Mouse (Mus musculus): Measurements from ENCODE around the gene Zfp335. TPM values are rescaled to one million over a fixed set of nuclear protein-coding genes. Genes with fewer than 3 reads are reported as not detected.
A peak's percentile ranks its signal among the peaks of the same experiment; 100 is the strongest.
"Not testable (repeated sequence)": the region's sequence is repeated elsewhere in the genome, so short reads cannot be mapped to it uniquely, and the experiment has no call there.

Gene Zfp335
- polyA plus RNA-seq, 1 experiment = 11.0 TPM

DNA sequence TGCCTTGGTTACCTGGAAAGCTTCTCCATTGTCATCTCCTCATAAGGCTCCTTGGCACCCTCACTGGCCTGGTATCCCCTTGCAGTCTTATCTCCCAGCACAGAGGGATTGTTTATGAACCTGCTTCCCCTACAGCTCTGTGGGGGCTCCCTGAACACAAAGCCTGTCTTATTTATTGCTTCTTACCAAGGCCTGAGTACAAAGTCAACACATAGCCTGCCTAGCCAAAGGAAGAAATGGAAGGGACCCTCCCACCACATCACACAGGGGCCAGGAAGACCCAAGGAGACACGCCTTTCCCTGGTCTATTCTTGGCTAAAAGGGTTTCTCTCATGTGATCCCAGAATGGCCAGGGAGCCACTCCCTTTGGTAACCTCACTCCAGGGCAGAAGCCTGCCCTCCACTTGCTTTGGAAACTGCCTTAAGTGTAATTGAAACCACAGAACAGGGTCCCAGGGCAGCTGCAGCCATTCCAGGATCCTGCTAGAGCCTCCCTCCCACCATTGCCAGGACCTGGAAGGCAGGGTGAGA lies 37.3 kb downstream of the Zfp335 start:
- H3K4me1 ChIP-seq (ENCODE audit: control insufficient read depth, insufficient read depth, low read length) = no peaks in the 10 kb centered on the region; the same call in 1 of the 2 replicates
- H3K4me3 ChIP-seq (ENCODE audit: insufficient read depth, low read length) = no peak overlapping the region
- peak overlapping the region; percentile 23; the same call in 1 of the 2 replicates for H3K27ac ChIP-seq (ENCODE audit: insufficient read depth, low read length)
- no peak for TF ChIP-seq CTCF (IDR thresholded peaks at IDR 0.05; ENCODE audit: borderline replicate concordance, insufficient read depth, low read length)
- 0 out of 2 replicates have a peak, but pooled peaks have one; percentile 50 for TF ChIP-seq POLR2A (IDR thresholded peaks at IDR 0.05; ENCODE audit: low read depth, low read length)

DNA sequence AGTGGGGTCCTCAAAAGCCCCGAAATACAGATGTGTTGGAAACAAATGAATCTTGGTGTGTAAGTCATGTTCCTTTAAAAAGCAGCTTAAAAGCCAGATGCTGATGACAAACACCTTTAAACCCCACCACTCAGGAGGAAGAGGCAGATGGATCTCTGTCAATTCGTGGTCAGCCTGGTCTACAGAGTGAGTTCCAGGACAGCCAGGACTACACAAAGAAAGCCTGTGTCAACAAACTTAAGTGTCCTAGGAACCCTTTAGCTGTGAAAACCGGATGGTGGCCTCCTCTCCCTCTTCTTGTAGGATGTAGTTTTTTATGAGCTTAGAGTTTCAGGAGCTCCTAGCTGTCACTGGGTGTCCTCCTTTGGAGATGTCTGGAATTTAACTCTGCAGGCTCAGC lies 37.9 kb downstream of the Zfp335 start:
- no peak for TF ChIP-seq POLR2A (IDR thresholded peaks at IDR 0.05; ENCODE audit: low read depth, low read length)
- Histone ChIP-seq H3K4me1 (ENCODE audit: control insufficient read depth, insufficient read depth, low read length) (no peaks in the 10 kb centered on the region; the same call in 1 of the 2 replicates), H3K27ac (ENCODE audit: insufficient read depth, low read length) (no peak overlapping the region), H3K4me3 (ENCODE audit: insufficient read depth, low read length) (no peak overlapping the region)

DNA sequence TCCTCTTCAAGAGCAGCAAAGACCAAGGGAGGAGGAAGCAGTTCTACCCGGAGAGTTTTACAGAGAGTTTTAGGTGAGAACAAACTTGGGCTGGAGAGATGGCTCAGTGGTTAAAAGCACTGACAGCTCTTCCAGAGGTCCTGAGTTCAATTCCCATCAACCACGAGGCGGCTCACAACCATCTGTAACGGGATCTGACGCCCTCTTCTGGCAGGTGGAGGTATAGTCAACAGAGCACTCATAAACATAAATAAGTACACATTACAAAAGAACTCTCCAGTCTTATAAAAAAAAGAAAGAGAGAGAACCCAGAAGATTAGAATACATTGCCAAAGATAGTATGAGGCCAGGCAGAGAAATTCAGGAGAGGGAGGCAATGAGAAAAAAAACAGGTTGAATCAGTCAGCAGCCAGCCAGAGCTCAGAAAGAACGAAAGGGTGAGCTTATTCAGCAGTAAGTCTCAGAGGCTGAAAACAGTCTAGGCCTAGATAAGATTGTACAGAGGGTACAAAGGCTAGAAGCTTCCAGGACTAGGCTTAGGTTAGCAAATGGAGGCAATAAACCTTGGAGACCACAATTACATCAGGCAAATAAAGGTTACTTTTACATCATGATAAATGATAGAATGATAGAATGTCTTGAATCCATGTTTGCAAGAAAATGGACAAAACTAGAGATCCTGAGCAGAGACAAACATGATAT lies 39.8 kb downstream of the Zfp335 start:
- Histone ChIP-seq H3K4me1 (ENCODE audit: control insufficient read depth, insufficient read depth, low read length) (no peaks in the 10 kb centered on the region; the same call in 1 of the 2 replicates), H3K27ac (ENCODE audit: insufficient read depth, low read length) (no peak overlapping the region), H3K4me3 (ENCODE audit: insufficient read depth, low read length) (no peak overlapping the region)
- no peak for TF ChIP-seq CTCF (IDR thresholded peaks at IDR 0.05; ENCODE audit: borderline replicate concordance, insufficient read depth, low read length)
- TF ChIP-seq POLR2A (IDR thresholded peaks at IDR 0.05; ENCODE audit: low read depth, low read length) = no peak

DNA sequence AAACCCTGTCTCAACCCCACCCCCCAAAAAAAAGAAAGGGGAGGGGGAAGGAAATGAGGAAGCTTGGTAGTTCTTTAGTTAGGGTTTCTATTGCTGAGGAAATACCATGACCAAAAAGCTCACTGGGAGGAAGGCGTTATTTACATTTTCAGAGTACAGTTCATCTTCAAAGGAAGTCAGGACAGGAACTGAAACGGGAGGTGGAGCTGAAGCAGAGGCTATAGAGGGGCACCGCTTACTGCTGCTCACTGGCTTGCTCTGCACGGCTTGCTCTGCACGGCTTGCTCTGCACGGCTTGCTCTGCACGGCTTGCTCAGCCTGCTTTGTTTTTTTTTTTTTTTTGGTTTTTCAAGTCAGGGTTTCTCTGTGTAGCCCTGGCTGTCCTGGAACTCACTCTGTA lies 43.1 kb downstream of the Zfp335 start:
- no peak for TF ChIP-seq CTCF (IDR thresholded peaks at IDR 0.05; ENCODE audit: borderline replicate concordance, insufficient read depth, low read length)
- TF ChIP-seq POLR2A (IDR thresholded peaks at IDR 0.05; ENCODE audit: low read depth, low read length) = no peak
- Histone ChIP-seq H3K27ac (ENCODE audit: insufficient read depth, low read length) (no peak overlapping the region), H3K4me1 (ENCODE audit: control insufficient read depth, insufficient read depth, low read length) (peaks cover 4% of the 10 kb centered on the region), H3K4me3 (ENCODE audit: insufficient read depth, low read length) (no peak overlapping the region)

DNA sequence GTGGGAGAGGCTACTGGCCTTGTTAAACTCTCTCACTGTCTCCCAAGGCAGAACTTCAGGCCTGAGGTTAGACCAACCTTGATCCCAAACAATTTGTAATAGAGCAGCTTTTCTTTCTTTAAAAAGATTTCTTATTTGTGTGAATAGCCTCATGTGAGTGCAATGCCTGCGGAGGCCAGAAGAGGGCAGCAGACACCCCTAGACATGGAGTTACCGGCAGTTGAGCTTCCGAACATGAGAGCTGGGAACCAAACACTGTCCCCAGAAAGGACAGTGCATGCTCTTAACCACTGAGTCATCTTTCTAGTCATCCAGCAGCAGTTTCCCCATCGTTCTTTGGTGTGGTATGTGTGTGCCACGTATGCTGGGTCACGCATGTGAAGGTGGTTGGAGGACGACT lies 44.0 kb downstream of the Zfp335 start:
- TF ChIP-seq CTCF (IDR thresholded peaks at IDR 0.05; ENCODE audit: borderline replicate concordance, insufficient read depth, low read length) (peak; percentile 26; the same call in 1 of the 2 replicates), POLR2A (IDR thresholded peaks at IDR 0.05; ENCODE audit: low read depth, low read length) (no peak)
- no peak overlapping the region for H3K27ac ChIP-seq (ENCODE audit: insufficient read depth, low read length)

GRCm38 (mm10) chr2:164866741-164867551 lies 44.6 kb downstream of the Zfp335 start:
- Histone ChIP-seq H3K27ac (ENCODE audit: insufficient read depth, low read length) (no peak overlapping the region), H3K4me1 (ENCODE audit: control insufficient read depth, insufficient read depth, low read length) (peaks cover 7% of the 10 kb centered on the region), H3K4me3 (ENCODE audit: insufficient read depth, low read length) (no peak overlapping the region)
- TF ChIP-seq CTCF (IDR thresholded peaks at IDR 0.05; ENCODE audit: borderline replicate concordance, insufficient read depth, low read length) (no peak), POLR2A (IDR thresholded peaks at IDR 0.05; ENCODE audit: low read depth, low read length) (no peak)

More for the DNA sequence above, 44.0 kb downstream of the Zfp335 start:
- Histone ChIP-seq H3K4me3 (ENCODE audit: insufficient read depth, low read length) (no peak overlapping the region), H3K4me1 (ENCODE audit: control insufficient read depth, insufficient read depth, low read length) (peaks cover 6% of the 10 kb centered on the region)

DNA sequence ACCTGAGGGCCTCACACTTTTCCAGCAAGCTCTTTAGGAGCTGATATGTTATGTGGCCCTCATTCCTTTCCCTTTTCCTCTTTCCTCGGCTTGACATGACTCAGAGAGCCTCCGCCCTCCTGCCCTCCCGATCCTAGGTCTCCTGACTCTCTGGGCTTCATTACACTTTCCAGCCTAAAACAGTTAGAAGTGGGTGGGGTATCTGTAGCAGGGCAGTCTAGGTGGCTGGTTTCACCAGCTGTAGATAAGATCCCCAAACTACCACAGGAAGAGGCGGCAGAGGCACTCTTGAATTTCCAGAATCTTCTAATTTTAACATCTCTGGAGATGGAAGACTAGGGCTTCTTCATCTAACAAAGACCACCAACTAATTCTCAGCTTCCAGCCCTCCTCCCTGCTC lies 47.0 kb downstream of the Zfp335 start:
- TF ChIP-seq POLR2A (IDR thresholded peaks at IDR 0.05; ENCODE audit: low read depth, low read length) (no peak), CTCF (IDR thresholded peaks at IDR 0.05; ENCODE audit: borderline replicate concordance, insufficient read depth, low read length) (no peak)
- Histone ChIP-seq H3K4me1 (ENCODE audit: control insufficient read depth, insufficient read depth, low read length) (peaks cover 12% of the 10 kb centered on the region), H3K27ac (ENCODE audit: insufficient read depth, low read length) (no peak overlapping the region), H3K4me3 (ENCODE audit: insufficient read depth, low read length) (no peak overlapping the region)

DNA sequence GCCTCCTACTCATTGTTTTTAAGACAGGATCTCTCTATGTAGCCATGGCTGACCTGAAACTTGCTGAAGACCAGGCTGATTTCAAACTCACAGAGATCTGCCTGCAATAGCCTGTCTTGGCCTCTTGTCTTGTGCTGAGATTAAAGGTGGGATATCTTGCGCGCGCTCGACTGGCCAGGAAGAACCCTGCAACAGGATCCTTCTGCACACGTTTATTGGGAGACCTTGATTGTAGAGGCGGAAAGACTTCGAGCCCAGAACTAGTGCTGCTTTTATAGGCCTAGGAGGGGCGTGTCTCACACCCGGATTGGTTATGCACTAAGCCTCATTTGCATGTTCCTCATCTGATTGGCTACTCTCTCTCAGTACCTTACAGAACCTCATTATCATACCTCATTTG lies 48.1 kb downstream of the Zfp335 start:
- H3K4me1 ChIP-seq (ENCODE audit: control insufficient read depth, insufficient read depth, low read length) = peaks cover 12% of the 10 kb centered on the region
- not testable (repeated sequence) for H3K4me3 ChIP-seq (ENCODE audit: insufficient read depth, low read length); H3K27ac ChIP-seq (ENCODE audit: insufficient read depth, low read length)

GRCm38 (mm10) chr2:164862179-164862861 lies 49.2 kb downstream of the Zfp335 start:
- Histone ChIP-seq H3K4me3 (ENCODE audit: insufficient read depth, low read length) (no peak overlapping the region), H3K27ac (ENCODE audit: insufficient read depth, low read length) (peak overlapping the region; percentile 29; the same call in 1 of the 2 replicates), H3K4me1 (ENCODE audit: control insufficient read depth, insufficient read depth, low read length) (peaks cover 12% of the 10 kb centered on the region)
- no peak for TF ChIP-seq CTCF (IDR thresholded peaks at IDR 0.05; ENCODE audit: borderline replicate concordance, insufficient read depth, low read length)
- TF ChIP-seq POLR2A (IDR thresholded peaks at IDR 0.05; ENCODE audit: low read depth, low read length) = no peak

All from embryonic fibroblast, embryonic 13.5 days (primary cell).